Mouse (Mus musculus): ENCODE data around the gene Nt5c3. TPM values are rescaled to one million over a fixed set of nuclear protein-coding genes. Genes with fewer than 3 reads are reported as not detected.

Nt5c3 gene
- polyA plus RNA-seq, 1 experiment from 2014 or later: 63.1 TPM

GRCm38 (mm10) chr6:56860205-56860848, 63.4 kb downstream of the Nt5c3 start:
- no peaks in the 10 kb centered on the region for H3K27me3 ChIP-seq (replicated peaks; ENCODE audit: control insufficient read depth, insufficient read depth, low read length)
- H3K36me3 ChIP-seq (ENCODE audit: control insufficient read depth, insufficient read depth, low read length): peaks cover 64% of the 10 kb centered on the region
- no peaks in the 10 kb centered on the region for H3K9me3 ChIP-seq (ENCODE audit: control insufficient read depth, low read length)
- H3K4me3 ChIP-seq (ENCODE audit: low read depth, low read length): no peak overlapping the region
- 88% methylated on average over 8 of the region's 8 CpGs for WGBS
- no peak overlapping the region for H3K4me2 ChIP-seq (ENCODE audit: low read depth, low read length)
- no peak overlapping the region for H3K27ac ChIP-seq (replicated peaks; ENCODE audit: low read depth, low read length)
- DNase-seq (ENCODE audit: low spot score) (no peak), ATAC-seq (ENCODE audit: low read depth) (no peak)
- no peaks in the 10 kb centered on the region for H3K4me1 ChIP-seq (ENCODE audit: control insufficient read depth, insufficient read depth, low read length)
- no peak overlapping the region for H3K9ac ChIP-seq (ENCODE audit: low read depth, low read length)

- H3K4me2 ChIP-seq (ENCODE audit: low read depth, low read length): no peak overlapping the region
- H3K9ac ChIP-seq (ENCODE audit: low read depth, low read length): no peak overlapping the region
- WGBS: 41% methylated on average over 5 of the region's 5 CpGs
- ATAC-seq (ENCODE audit: low read depth) (peak; percentile 93), DNase-seq (ENCODE audit: low spot score) (peak; percentile 86)
- 0 out of 2 replicates have a peak overlapping the region, but pooled peaks have one; percentile 29 for H3K27ac ChIP-seq (replicated peaks; ENCODE audit: low read depth, low read length)
- H3K27me3 ChIP-seq (replicated peaks; ENCODE audit: control insufficient read depth, insufficient read depth, low read length): no peaks in the 10 kb centered on the region
- H3K4me3 ChIP-seq (ENCODE audit: low read depth, low read length): no peak overlapping the region
- no peaks in the 10 kb centered on the region for H3K4me1 ChIP-seq (ENCODE audit: control insufficient read depth, insufficient read depth, low read length)
- peaks cover 65% of the 10 kb centered on the region for H3K36me3 ChIP-seq (ENCODE audit: control insufficient read depth, insufficient read depth, low read length)
- H3K9me3 ChIP-seq (ENCODE audit: control insufficient read depth, low read length): no peaks in the 10 kb centered on the region
Measured at GRCm38 (mm10) chr6:56856748-56857147, 67.0 kb downstream of the Nt5c3 start.

- ATAC-seq (ENCODE audit: low read depth): no peak
- H3K9ac ChIP-seq (ENCODE audit: low read depth, low read length): no peak overlapping the region
- H3K4me2 ChIP-seq (ENCODE audit: low read depth, low read length): no peak overlapping the region
- H3K27ac ChIP-seq (replicated peaks; ENCODE audit: low read depth, low read length): no peak overlapping the region
- no peaks in the 10 kb centered on the region for H3K4me1 ChIP-seq (ENCODE audit: control insufficient read depth, insufficient read depth, low read length)
- DNase-seq (ENCODE audit: low spot score): no peak
- no peaks in the 10 kb centered on the region for H3K9me3 ChIP-seq (ENCODE audit: control insufficient read depth, low read length)
- no peaks in the 10 kb centered on the region for H3K27me3 ChIP-seq (replicated peaks; ENCODE audit: control insufficient read depth, insufficient read depth, low read length)
- H3K36me3 ChIP-seq (ENCODE audit: control insufficient read depth, insufficient read depth, low read length): peaks cover 66% of the 10 kb centered on the region
- WGBS: 96% methylated on average over 8 of the region's 8 CpGs
- H3K4me3 ChIP-seq (ENCODE audit: low read depth, low read length): no peak overlapping the region
Measured at GRCm38 (mm10) chr6:56854803-56855202, 68.9 kb downstream of the Nt5c3 start.

DNA sequence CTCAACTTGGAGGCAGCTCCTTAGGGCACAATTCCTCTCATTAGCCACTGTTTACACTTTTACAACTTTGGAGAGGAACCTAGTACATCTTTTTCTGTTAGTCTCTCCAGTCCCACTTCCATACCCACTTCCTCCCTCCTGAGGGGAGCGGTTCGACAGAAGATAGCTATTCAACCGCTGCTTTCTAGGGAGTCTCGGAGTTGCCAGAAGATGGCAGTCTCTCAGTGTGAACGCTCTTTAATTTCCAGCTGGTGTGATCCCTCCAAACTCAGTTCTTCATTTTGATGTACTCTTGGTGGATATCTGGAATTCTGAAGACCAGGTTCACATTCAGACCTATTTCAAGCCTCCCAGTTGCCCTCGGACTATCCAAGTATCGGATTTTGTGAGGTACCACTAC, 73.4 kb downstream of the Nt5c3 start:
- no peaks in the 10 kb centered on the region for H3K27me3 ChIP-seq (replicated peaks; ENCODE audit: control insufficient read depth, insufficient read depth, low read length)
- no peaks in the 10 kb centered on the region for H3K9me3 ChIP-seq (ENCODE audit: control insufficient read depth, low read length)
- H3K4me3 ChIP-seq (ENCODE audit: low read depth, low read length): no peak overlapping the region
- H3K9ac ChIP-seq (ENCODE audit: low read depth, low read length): no peak overlapping the region
- H3K4me2 ChIP-seq (ENCODE audit: low read depth, low read length): no peak overlapping the region
- ATAC-seq (ENCODE audit: low read depth): no peak
- H3K4me1 ChIP-seq (ENCODE audit: control insufficient read depth, insufficient read depth, low read length): no peaks in the 10 kb centered on the region
- peaks cover 50% of the 10 kb centered on the region for H3K36me3 ChIP-seq (ENCODE audit: control insufficient read depth, insufficient read depth, low read length)
- H3K27ac ChIP-seq (replicated peaks; ENCODE audit: low read depth, low read length): no peak overlapping the region
- 67% methylated on average over 7 of the region's 7 CpGs for WGBS
- DNase-seq (ENCODE audit: low spot score): no peak

- ATAC-seq (ENCODE audit: low read depth) (no peak), DNase-seq (ENCODE audit: low spot score) (no peak)
- H3K4me1 ChIP-seq (ENCODE audit: control insufficient read depth, insufficient read depth, low read length): no peaks in the 10 kb centered on the region
- H3K9ac ChIP-seq (ENCODE audit: low read depth, low read length): no peak overlapping the region
- no peak overlapping the region for H3K27ac ChIP-seq (replicated peaks; ENCODE audit: low read depth, low read length)
- no peaks in the 10 kb centered on the region for H3K27me3 ChIP-seq (replicated peaks; ENCODE audit: control insufficient read depth, insufficient read depth, low read length)
- peaks cover 42% of the 10 kb centered on the region for H3K36me3 ChIP-seq (ENCODE audit: control insufficient read depth, insufficient read depth, low read length)
- no peaks in the 10 kb centered on the region for H3K9me3 ChIP-seq (ENCODE audit: control insufficient read depth, low read length)
- WGBS: 89% methylated on average over 3 of the region's 3 CpGs
- no peak overlapping the region for H3K4me3 ChIP-seq (ENCODE audit: low read depth, low read length)
- H3K4me2 ChIP-seq (ENCODE audit: low read depth, low read length): no peak overlapping the region
Measured at GRCm38 (mm10) chr6:56848974-56849373, 74.8 kb downstream of the Nt5c3 start.

DNA sequence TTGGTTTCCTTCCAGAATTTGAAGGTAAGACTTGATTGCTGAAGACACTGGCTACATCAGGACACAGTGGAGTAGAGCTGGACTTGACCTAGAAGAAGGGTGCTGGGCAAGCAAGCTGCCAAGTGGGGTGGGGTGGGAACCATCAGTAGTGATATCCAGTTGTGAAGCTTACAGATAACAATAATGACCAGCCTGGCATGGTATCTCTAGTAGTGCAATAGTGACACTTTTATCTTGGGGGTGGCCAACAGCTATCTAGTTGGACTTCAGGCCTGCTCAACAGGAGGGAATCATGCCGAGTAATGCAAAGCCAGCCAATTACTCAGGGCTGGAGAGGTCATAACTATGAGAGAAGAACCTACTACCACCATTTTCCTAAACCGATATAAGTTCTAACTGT, 79.4 kb downstream of the Nt5c3 start:
- Histone ChIP-seq H3K9me3 (ENCODE audit: control insufficient read depth, low read length) (no peaks in the 10 kb centered on the region), H3K4me2 (ENCODE audit: low read depth, low read length) (no peak overlapping the region), H3K36me3 (ENCODE audit: control insufficient read depth, insufficient read depth, low read length) (peaks cover 16% of the 10 kb centered on the region), H3K9ac (ENCODE audit: low read depth, low read length) (no peak overlapping the region), H3K4me3 (ENCODE audit: low read depth, low read length) (no peak overlapping the region), H3K27me3 (replicated peaks; ENCODE audit: control insufficient read depth, insufficient read depth, low read length) (no peaks in the 10 kb centered on the region), H3K4me1 (ENCODE audit: control insufficient read depth, insufficient read depth, low read length) (no peaks in the 10 kb centered on the region), H3K27ac (replicated peaks; ENCODE audit: low read depth, low read length) (no peak overlapping the region)
- WGBS: 94% methylated on average over 2 of the region's 2 CpGs
- DNase-seq (ENCODE audit: low spot score) (no peak), ATAC-seq (ENCODE audit: low read depth) (no peak)

GRCm38 (mm10) chr6:56843229-56843628, 80.5 kb downstream of the Nt5c3 start:
- 73% methylated on average over 3 of the region's 3 CpGs for WGBS
- no peak for ATAC-seq (ENCODE audit: low read depth)
- H3K9ac ChIP-seq (ENCODE audit: low read depth, low read length): no peak overlapping the region
- peaks cover 25% of the 10 kb centered on the region; the same call in 1 of the 2 replicates for H3K36me3 ChIP-seq (ENCODE audit: control insufficient read depth, insufficient read depth, low read length)
- no peaks in the 10 kb centered on the region for H3K9me3 ChIP-seq (ENCODE audit: control insufficient read depth, low read length)
- H3K4me2 ChIP-seq (ENCODE audit: low read depth, low read length): no peak overlapping the region
- no peak for DNase-seq (ENCODE audit: low spot score)
- no peak overlapping the region for H3K4me3 ChIP-seq (ENCODE audit: low read depth, low read length)
- H3K27me3 ChIP-seq (replicated peaks; ENCODE audit: control insufficient read depth, insufficient read depth, low read length): no peaks in the 10 kb centered on the region
- no peak overlapping the region for H3K27ac ChIP-seq (replicated peaks; ENCODE audit: low read depth, low read length)
- no peaks in the 10 kb centered on the region for H3K4me1 ChIP-seq (ENCODE audit: control insufficient read depth, insufficient read depth, low read length)

- Histone ChIP-seq H3K36me3 (ENCODE audit: control insufficient read depth, insufficient read depth, low read length) (peaks cover 48% of the 10 kb centered on the region), H3K27ac (replicated peaks; ENCODE audit: low read depth, low read length) (no peak overlapping the region), H3K9me3 (ENCODE audit: control insufficient read depth, low read length) (no peaks in the 10 kb centered on the region), H3K4me3 (ENCODE audit: low read depth, low read length) (no peak overlapping the region), H3K9ac (ENCODE audit: low read depth, low read length) (no peak overlapping the region), H3K27me3 (replicated peaks; ENCODE audit: control insufficient read depth, insufficient read depth, low read length) (no peaks in the 10 kb centered on the region), H3K4me1 (ENCODE audit: control insufficient read depth, insufficient read depth, low read length) (0 out of 2 replicates have a peak, but pooled peaks cover 4% of the 10 kb centered on the region), H3K4me2 (ENCODE audit: low read depth, low read length) (no peak overlapping the region)
- 60% methylated on average over 3 of the region's 3 CpGs for WGBS
- peak; percentile 18 for DNase-seq (ENCODE audit: low spot score)
- ATAC-seq (ENCODE audit: low read depth): no peak
Measured at GRCm38 (mm10) chr6:56837621-56838020, 86.1 kb downstream of the Nt5c3 start.

- no peak overlapping the region for H3K27ac ChIP-seq (replicated peaks; ENCODE audit: low read depth, low read length)
- no peak for DNase-seq (ENCODE audit: low spot score)
- 88% methylated on average over 12 of the region's 12 CpGs for WGBS
- H3K4me3 ChIP-seq (ENCODE audit: low read depth, low read length): no peak overlapping the region
- H3K36me3 ChIP-seq (ENCODE audit: control insufficient read depth, insufficient read depth, low read length): peaks cover 48% of the 10 kb centered on the region
- H3K4me2 ChIP-seq (ENCODE audit: low read depth, low read length): no peak overlapping the region
- 0 out of 2 replicates have a peak, but pooled peaks cover 4% of the 10 kb centered on the region for H3K4me1 ChIP-seq (ENCODE audit: control insufficient read depth, insufficient read depth, low read length)
- ATAC-seq (ENCODE audit: low read depth): no peak
- no peak overlapping the region for H3K9ac ChIP-seq (ENCODE audit: low read depth, low read length)
- H3K27me3 ChIP-seq (replicated peaks; ENCODE audit: control insufficient read depth, insufficient read depth, low read length): no peaks in the 10 kb centered on the region
- no peaks in the 10 kb centered on the region for H3K9me3 ChIP-seq (ENCODE audit: control insufficient read depth, low read length)
Measured at GRCm38 (mm10) chr6:56837166-56837565, 86.6 kb downstream of the Nt5c3 start.
